Mouse (Mus musculus) stomach, postnatal 0 days (tissue): ENCODE measurements around the gene Slc2a2.

Experiments
- CTCF ChIP-seq: IDR thresholded peaks from 2 replicates; pipeline ENCODE4 v1.5.1; 2016; ENCODE audit warnings: antibody characterized with exemption, low read depth, mild to moderate bottlenecking, moderate library complexity
- EP300 ChIP-seq: optimal IDR thresholded peaks from 2 replicates; pipeline ENCODE3; 2016; ENCODE audit warnings: antibody characterized with exemption

DNA sequence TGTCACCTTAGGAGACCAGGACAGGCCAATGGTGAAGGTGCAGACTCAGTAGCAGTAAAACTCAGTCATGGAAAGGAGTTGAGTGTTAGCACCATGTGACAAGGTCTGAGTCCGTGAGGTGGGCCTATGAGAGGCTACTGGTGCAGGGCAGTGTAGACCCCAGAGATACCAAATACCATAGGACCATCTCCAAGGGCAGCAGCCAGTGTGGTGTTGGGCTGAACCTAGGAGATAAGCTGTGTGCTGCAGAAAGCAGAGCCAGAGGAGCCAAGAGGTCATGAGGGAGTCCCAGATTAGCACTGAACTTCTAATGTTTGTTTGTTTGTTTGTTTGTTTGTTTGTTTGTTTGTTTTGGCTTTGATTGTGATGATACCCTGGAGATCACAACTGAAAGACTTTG, 78.8 kb downstream of the Slc2a2 start:
- TF ChIP-seq CTCF (no peak), EP300 (no peak)
